Mouse (Mus musculus) kidney, adult 2 months (tissue): Measurements from ENCODE around the gene P2ry2.

Experiments
- CTCF ChIP-seq: fragments of 200-500 bp; conservative IDR thresholded peaks from 2 replicates; pipeline ENCODE4 v1.5.1; 2011; ENCODE audit warnings: low read depth, mild to moderate bottlenecking, control low read depth, low read length, moderate library complexity, mixed read lengths; ENCODE audit not compliant: insufficient read depth, insufficient read length
- POLR2A ChIP-seq: fragments of 200-500 bp; IDR thresholded peaks from one replicate; pipeline ENCODE4 v1.6.1; 2011; ENCODE audit warnings: low read depth, low read length, control low read depth

GRCm38 (mm10) chr7:100951903-100952302 lies 60.8 kb downstream of the P2ry2 start:
- TF ChIP-seq CTCF = no peak
- no peak for TF ChIP-seq POLR2A
